Mouse (Mus musculus) ES-E14 (cell line): ENCODE measurements around the gene Trip10.

Experiments used
- CHD2 ChIP-seq: IDR thresholded peaks from 2 replicates; pipeline ENCODE4 v1.6.1; 2014; ENCODE audit warnings: mild to moderate bottlenecking, low read depth, low read length, inconsistent platforms
- MAFK ChIP-seq: IDR thresholded peaks from 2 replicates; pipeline ENCODE4 v1.6.1; 2014; ENCODE audit warnings: mild to moderate bottlenecking, low read depth, low read length, inconsistent platforms; ENCODE audit not compliant: insufficient read depth
- ZC3H11A ChIP-seq: IDR thresholded peaks from 2 replicates; pipeline ENCODE4 v1.6.1; 2012; ENCODE audit warnings: low read depth, mild to moderate bottlenecking, inconsistent platforms, low read length, borderline replicate concordance
- ZNF384 ChIP-seq: IDR thresholded peaks from 2 replicates; pipeline ENCODE4 v1.6.1; 2012; ENCODE audit warnings: low read depth, low read length, inconsistent platforms

DNA sequence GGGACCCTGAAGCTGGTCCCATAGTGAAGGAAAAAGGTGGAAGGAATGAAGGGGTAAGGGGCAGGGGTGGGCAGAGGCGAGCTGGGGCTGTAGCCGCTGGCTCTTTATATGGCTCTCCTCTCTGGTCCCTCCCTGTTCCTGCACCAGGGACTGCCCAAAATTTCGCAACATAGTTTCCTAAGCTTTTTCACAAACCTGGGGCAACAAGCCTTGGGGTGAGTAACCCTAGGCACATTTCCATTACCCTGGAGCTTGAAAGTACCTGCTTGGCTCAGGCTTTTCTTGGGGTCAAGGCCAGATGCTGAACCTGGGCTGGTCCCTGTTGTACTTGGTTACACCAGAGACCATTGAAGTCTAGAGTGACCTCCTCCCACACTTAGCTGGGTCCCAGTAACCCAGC lies 21.2 kb upstream of the Trip10 start, which contains the start of gene C3:
- TF ChIP-seq MAFK (no peak), ZNF384 (no peak), ZC3H11A (no peak), CHD2 (no peak)
